Mouse (Mus musculus) liver, embryonic 14 days (tissue): ENCODE results near the gene 1700022I11Rik. TPM values are rescaled to one million over a fixed set of nuclear protein-coding genes. Genes with fewer than 3 reads are reported as not detected.

ENCODE experiments used
- polyA plus RNA-seq: library from polyadenylated mRNA; depleted of rRNA; stranded (reverse); fragments of >200 nt; gene quantifications from 2 replicates; pipeline ENCODE4 v1.2.3, GENCODE M21; 2012; rRNA removed

1700022I11Rik gene
- polyA plus RNA-seq: 0.06 TPM in 1 of 2 replicates, not detected in the other

GRCm38 (mm10) chr4:42969304-42969703 lies at the start of gene 1700022I11Rik:
1700022I11Rik (plus strand) TSS chr4:42969604.

GRCm38 (mm10) chr4:42949676-42950051 lies 19.7 kb upstream of the 1700022I11Rik start, which contains the start of gene Dnajb5:
Dnajb5 (plus strand) TSS chr4:42949814.

GRCm38 (mm10) chr4:43000141-43000986 lies 31.0 kb downstream of the 1700022I11Rik start, which contains the start of gene Vcp:
Vcp (minus strand) TSS chr4:43000507.

GRCm38 (mm10) chr4:43010161-43011038 lies 41.0 kb downstream of the 1700022I11Rik start, which contains the start of gene Fancg:
Fancg (minus strand) TSS chr4:43010506.

GRCm38 (mm10) chr4:43025084-43025960 lies 55.9 kb downstream of the 1700022I11Rik start, which contains the start of gene Pigo:
Pigo (minus strand) TSS chr4:43025819.

GRCm38 (mm10) chr4:43031237-43031995 lies 62.0 kb downstream of the 1700022I11Rik start, which contains the start of gene Stoml2:
Stoml2 (minus strand) TSS chr4:43031710.

Other genes starting within 250 kb of the 1700022I11Rik start
- not detected in 2 replicates for gene 4930578G10Rik, start 234.1 kb upstream of the 1700022I11Rik start, polyA plus RNA-seq
- gene Ccl19, start 213.0 kb upstream of the 1700022I11Rik start, polyA plus RNA-seq: not detected in 2 replicates
- 0.02 and 0.17 TPM in 2 replicates for gene Ccl21a, start 195.6 kb upstream of the 1700022I11Rik start, polyA plus RNA-seq
- gene Fam205a1, start 115.7 kb upstream of the 1700022I11Rik start, polyA plus RNA-seq: 0.11 and 0.25 TPM in 2 replicates
- not detected in 2 replicates for gene Gm12394, start 112.8 kb upstream of the 1700022I11Rik start, polyA plus RNA-seq
- gene Fam205c, start 95.4 kb upstream of the 1700022I11Rik start, polyA plus RNA-seq: 0.03 and 0.06 TPM in 2 replicates
- 0.09 TPM in 2 replicates for gene Phf24, start 52.9 kb upstream of the 1700022I11Rik start, polyA plus RNA-seq
- gene Dnajb5, start 19.8 kb upstream of the 1700022I11Rik start, polyA plus RNA-seq: 0.85 and 0.96 TPM in 2 replicates
- 84.9 and 92.1 TPM in 2 replicates for gene Vcp, start 30.9 kb downstream of the 1700022I11Rik start, polyA plus RNA-seq
- 8.2 and 9.7 TPM in 2 replicates for gene Fancg, start 40.9 kb downstream of the 1700022I11Rik start, polyA plus RNA-seq
- gene Pigo, start 56.2 kb downstream of the 1700022I11Rik start, polyA plus RNA-seq: 6.6 and 9.3 TPM in 2 replicates
- 74.1 and 96.3 TPM in 2 replicates for gene Stoml2, start 62.1 kb downstream of the 1700022I11Rik start, polyA plus RNA-seq
- gene Fam214b, start 76.6 kb downstream of the 1700022I11Rik start, polyA plus RNA-seq: 15.8 and 22.5 TPM in 2 replicates
- gene Unc13b, start 89.3 kb downstream of the 1700022I11Rik start, polyA plus RNA-seq: 0.78 and 0.81 TPM in 2 replicates